Mouse (Mus musculus) heart, adult 2 months (tissue): ENCODE measurements at regions not wholly inside any gene's neighbourhood (a gene's known extent, or its start where the extent isn't known, plus 50 kb on each side); places are given as distances from the start of the nearest gene placed in this dataset.
"Not testable (repeated sequence)": the region's sequence is repeated elsewhere in the genome, so short reads cannot be mapped to it uniquely, and the experiment has no call there.

Experiments
- DNase-seq, 2 experiments: peaks; one replicate each; pipeline ENCODE4 v3.0.0; 2021
- H3K27ac ChIP-seq: fragments of 200-600 bp; 2 replicates; pipeline ENCODE4 v1.8.1; 2022
- H3K27me3 ChIP-seq: fragments of 200-500 bp; 2 replicates; pipeline ENCODE4 v1.6.1; 2012; ENCODE audit warnings: mild to moderate bottlenecking, low read length, inconsistent platforms, mixed read lengths; ENCODE audit not compliant: control insufficient read depth, insufficient read depth
- H3K36me3 ChIP-seq: fragments of 200-500 bp; 2 replicates; pipeline ENCODE4 v1.6.1; 2012; ENCODE audit warnings: low read length, inconsistent platforms; ENCODE audit not compliant: control insufficient read depth, insufficient read depth
- H3K4me1 ChIP-seq: fragments of 200-500 bp; 2 replicates; pipeline ENCODE4 v1.6.1; 2011; ENCODE audit warnings: low read length; ENCODE audit not compliant: control insufficient read depth, insufficient read depth
- H3K4me3 ChIP-seq: fragments of 200-600 bp; 2 replicates; pipeline ENCODE4 v1.8.1; 2022
- H3K79me2 ChIP-seq: fragments of 200-500 bp; replicated peaks from 2 replicates; pipeline ENCODE4 v1.6.1; 2012; ENCODE audit warnings: mild to moderate bottlenecking, inconsistent platforms, low read length, moderate library complexity, mixed read lengths; ENCODE audit not compliant: control insufficient read depth, insufficient read depth
- H3K9ac ChIP-seq: fragments of 200-500 bp; 2 replicates; pipeline ENCODE4 v1.6.1; 2012; ENCODE audit warnings: low read depth, mild to moderate bottlenecking, control low read depth, inconsistent platforms, low read length, mixed read lengths
- CTCF ChIP-seq: fragments of 200-600 bp; IDR thresholded peaks from 2 replicates; pipeline ENCODE4 v1.8.1; 2022; ENCODE audit warnings: antibody characterized with exemption, mild to moderate bottlenecking, moderate library complexity
- EP300 ChIP-seq: fragments of 200-500 bp; IDR thresholded peaks from 2 replicates; pipeline ENCODE4 v1.6.1; 2011; ENCODE audit warnings: low read depth, low read length, control low read depth; ENCODE audit not compliant: insufficient read depth
- POLR2A ChIP-seq: fragments of 200-500 bp; IDR thresholded peaks from 2 replicates; pipeline ENCODE4 v1.6.1; 2011; ENCODE audit warnings: mild to moderate bottlenecking, low read depth, low read length, control low read depth; ENCODE audit not compliant: insufficient read depth
- WGBS: fragments of 180-500 bp; shearing (Covaris S2); methylation state at CpG from one replicate; pipeline ENCODE4 v1.1.7; 2018; 5-methylcytosine and 5-hydroxymethylcytosine counted together
- intact Hi-C: fragments of 180-260 bp; cut with DNase I; formaldehyde crosslinking; loops from one replicate; pipeline ENCODE4 v1.15.1; 2025

DNA sequence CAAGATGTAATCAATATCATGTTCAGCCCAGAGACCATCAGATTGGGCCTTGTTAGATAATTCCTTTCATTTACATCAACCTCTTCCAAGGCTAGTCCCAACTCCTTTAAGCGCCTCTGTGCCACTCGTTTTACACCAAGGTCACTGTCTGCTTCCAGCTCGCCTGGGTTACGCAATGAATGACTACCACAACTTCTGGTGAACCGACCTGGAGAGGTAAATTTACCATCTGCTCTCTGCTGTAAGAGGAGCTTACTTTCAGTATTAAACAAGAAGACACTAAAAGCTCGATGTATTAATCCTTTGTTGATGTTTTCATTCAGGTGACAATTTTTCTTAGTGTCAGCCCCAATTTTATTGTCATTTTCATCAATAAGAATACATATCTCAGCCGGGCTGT lies 51.7 kb upstream of the Fam174b start:
- no peak overlapping the region for H3K27ac ChIP-seq
- no peaks in the 10 kb centered on the region for H3K79me2 ChIP-seq
- H3K4me1 ChIP-seq = no peaks in the 10 kb centered on the region
- no peak overlapping the region for H3K4me3 ChIP-seq
- no peaks in the 10 kb centered on the region for H3K36me3 ChIP-seq
- 85% methylated on average over 7 of the region's 7 CpGs for WGBS
- no peak for DNase-seq
- no peaks in the 10 kb centered on the region for H3K27me3 ChIP-seq
- no peak overlapping the region for H3K9ac ChIP-seq
- TF ChIP-seq POLR2A (no peak), CTCF (no peak), EP300 (no peak)
- intact Hi-C loops = no loop called here

DNA sequence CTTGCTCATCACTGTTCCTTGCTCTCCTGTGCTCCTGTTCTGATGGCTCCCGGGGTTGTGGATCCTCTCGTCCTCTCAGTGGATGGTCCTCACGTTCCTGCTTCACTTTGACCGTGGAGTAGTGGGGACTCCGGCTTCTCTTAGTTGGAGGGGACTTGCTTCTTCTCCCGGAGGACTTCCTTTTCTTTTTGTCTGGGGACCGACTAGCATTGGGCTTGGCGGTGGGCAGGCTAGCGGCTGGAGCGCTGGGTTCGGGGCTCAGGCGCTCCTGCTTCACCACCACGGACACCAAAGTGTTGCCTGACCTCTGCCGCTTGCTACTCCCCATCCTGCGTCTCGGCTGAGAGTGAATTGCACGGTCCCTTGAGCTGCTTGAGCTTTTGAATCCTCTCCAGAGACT lies 53.9 kb upstream of the Fam174b start:
- DNase-seq, intact Hi-C loops, H3K4me1 ChIP-seq, H3K36me3 ChIP-seq, H3K27me3 ChIP-seq, H3K27ac ChIP-seq, H3K4me3 ChIP-seq, H3K79me2 ChIP-seq, H3K9ac ChIP-seq: not testable (repeated sequence)
- 91% methylated on average over 17 of the region's 17 CpGs for whole genome bisulfite sequencing

- intact Hi-C loops = no loop called here
- no peaks in the 10 kb centered on the region for H3K79me2 ChIP-seq
- H3K4me1 ChIP-seq = no peaks in the 10 kb centered on the region
- TF ChIP-seq CTCF (no peak), EP300 (no peak), POLR2A (no peak)
- H3K9ac ChIP-seq = no peak overlapping the region
- no peak for DNase-seq
- H3K27me3 ChIP-seq = no peaks in the 10 kb centered on the region
- WGBS = 48% methylated on average over 5 of the region's 5 CpGs
- no peak overlapping the region for H3K27ac ChIP-seq
- no peaks in the 10 kb centered on the region for H3K36me3 ChIP-seq
- no peak overlapping the region for H3K4me3 ChIP-seq
These were observed 57.3 kb upstream of the Fam174b start for GRCm38 (mm10) chr7:73682756-73683155.

GRCm38 (mm10) chr7:73670598-73670997 lies 69.5 kb upstream of the Fam174b start:
- DNase-seq = no peak
- 41% methylated on average over 4 of the region's 4 CpGs for WGBS
- H3K36me3 ChIP-seq = no peaks in the 10 kb centered on the region
- no peak overlapping the region for H3K27ac ChIP-seq
- TF ChIP-seq CTCF (no peak), POLR2A (no peak), EP300 (no peak)
- intact Hi-C loops = no loop called here
- H3K27me3 ChIP-seq = no peaks in the 10 kb centered on the region
- no peak overlapping the region for H3K4me3 ChIP-seq
- no peaks in the 10 kb centered on the region for H3K79me2 ChIP-seq
- H3K4me1 ChIP-seq = peaks cover 1% of the 10 kb centered on the region; the same call in 1 of the 2 replicates
- no peak overlapping the region for H3K9ac ChIP-seq

DNA sequence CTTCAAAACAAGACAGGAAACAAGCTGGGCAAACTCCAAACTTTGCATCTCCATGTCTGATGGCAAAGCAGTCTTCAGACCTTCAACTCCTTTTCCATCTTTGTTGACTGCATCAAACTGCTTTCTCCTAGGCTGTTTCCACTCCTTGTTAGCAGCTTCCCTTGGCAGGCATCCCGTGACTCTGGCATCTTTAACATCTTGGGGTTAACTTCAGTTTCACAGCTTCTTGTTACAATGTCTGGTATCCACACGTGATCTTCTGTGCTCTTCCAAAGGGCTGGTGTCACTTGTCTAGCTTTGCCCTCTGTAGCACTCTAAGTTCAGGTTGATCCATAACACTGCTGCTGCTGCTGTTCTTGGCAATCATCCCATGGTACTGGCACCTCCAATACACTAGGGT lies 71.3 kb upstream of the Fam174b start:
- Histone ChIP-seq H3K79me2 (no peaks in the 10 kb centered on the region), H3K4me3 (no peak overlapping the region), H3K27ac (no peak overlapping the region), H3K9ac (no peak overlapping the region), H3K4me1 (peaks cover 1% of the 10 kb centered on the region; the same call in 1 of the 2 replicates), H3K27me3 (no peaks in the 10 kb centered on the region), H3K36me3 (no peaks in the 10 kb centered on the region)
- no peak for DNase-seq
- TF ChIP-seq POLR2A = no peak
- no peak for TF ChIP-seq CTCF
- TF ChIP-seq EP300 = no peak
- intact Hi-C loops = no loop called here
- 65% methylated on average over 2 of the region's 2 CpGs for WGBS

DNA sequence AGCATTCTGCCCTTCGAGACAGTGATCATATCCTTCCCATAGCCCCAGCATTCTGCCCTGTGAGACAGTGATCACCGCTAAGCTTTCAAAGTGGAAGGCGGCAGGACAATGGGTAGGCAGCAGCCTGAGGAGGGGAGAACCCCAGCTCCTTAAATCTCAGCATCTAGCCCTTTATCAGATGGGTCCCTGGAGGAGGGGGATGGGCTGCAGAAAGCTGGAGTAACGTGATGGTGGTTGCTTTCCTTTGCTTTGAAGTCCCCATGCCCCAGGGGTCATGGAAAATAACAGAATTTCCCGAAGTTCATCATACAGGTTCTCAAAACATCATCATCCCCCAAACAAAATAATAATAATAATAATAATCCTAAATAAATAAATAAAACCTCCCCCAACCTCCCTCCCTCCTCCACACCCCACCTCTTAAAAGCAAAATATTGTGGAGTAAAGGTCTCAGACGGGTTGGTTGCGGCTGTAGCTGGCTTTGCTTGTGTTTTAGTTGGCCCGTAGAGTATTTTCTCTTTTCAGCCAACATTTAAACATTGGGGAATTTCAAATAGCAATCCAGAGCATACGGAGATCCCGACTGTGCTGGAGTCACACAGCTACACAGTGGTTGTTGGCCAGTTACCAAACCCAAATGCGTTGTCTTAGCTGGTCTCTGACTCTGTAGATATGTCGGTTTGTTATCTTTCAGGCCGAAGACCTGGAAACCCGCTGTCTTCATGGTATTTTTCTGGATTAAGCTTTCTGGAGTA lies 73.0 kb upstream of the Fam174b start:
- Histone ChIP-seq H3K27me3 (no peaks in the 10 kb centered on the region), H3K79me2 (no peaks in the 10 kb centered on the region), H3K4me1 (peaks cover 1% of the 10 kb centered on the region; the same call in 1 of the 2 replicates), H3K4me3 (no peak overlapping the region), H3K27ac (no peak overlapping the region), H3K9ac (no peak overlapping the region), H3K36me3 (no peaks in the 10 kb centered on the region)
- intact Hi-C loops = no loop called here
- peak in 1 of 2 experiments; percentile 54 for DNase-seq
- 48% methylated on average over 14 of the region's 14 CpGs for WGBS
- TF ChIP-seq POLR2A (no peak), CTCF (no peak), EP300 (no peak)
